Mouse (Mus musculus): ENCODE data around the gene Prx. TPM values are rescaled to one million over a fixed set of nuclear protein-coding genes. Genes with fewer than 3 reads are reported as not detected.

The Prx gene
- total RNA-seq, 2 experiments from 2014 or later: 0.38 to 0.39 TPM

GRCm38 (mm10) chr7:27560291-27560887 lies 61.3 kb downstream of the Prx start:
- no peak overlapping the region for H3K27ac ChIP-seq
- DNase-seq (ENCODE audit: low spot score in 2 of 2): no peak
- H3K4me3 ChIP-seq: no peak overlapping the region
- TF ChIP-seq CTCF (conservative IDR thresholded peaks at IDR 0.05): no peak

- no peak for DNase-seq (ENCODE audit: low spot score in 2 of 2)
- Histone ChIP-seq H3K4me3 (no peak overlapping the region), H3K27ac (no peak overlapping the region)
- TF ChIP-seq CTCF (conservative IDR thresholded peaks at IDR 0.05): no peak
Measured at GRCm38 (mm10) chr7:27560978-27561377, 61.9 kb downstream of the Prx start.

Other genes with a start within 250 kb of the Prx start
- gene Numbl, start 240.9 kb upstream of the Prx start, total RNA-seq (2021): 100 to 1,000 TPM; 135 to 148 TPM
- gene Ltbp4, start 161.6 kb upstream of the Prx start, total RNA-seq (2021): 10 to 100 TPM; 54.5 to 54.8 TPM
- gene Shkbp1, start 143.3 kb upstream of the Prx start, total RNA-seq (2021): 10 to 100 TPM; 29.4 to 42.9 TPM
- not detected for gene Gm20479, start 141.9 kb upstream of the Prx start, total RNA-seq (2021)
- 100 to 1,000 TPM; 147 TPM for gene Sptbn4, start 51.6 kb upstream of the Prx start, total RNA-seq (2021)
- 10 to 100 TPM; 17.5 to 18.1 TPM for gene Blvrb, start 51.3 kb upstream of the Prx start, total RNA-seq (2021)
- 1 to 10 TPM; 3.3 to 3.8 TPM for gene Sertad3, start 25.6 kb upstream of the Prx start, total RNA-seq (2021)
- 10 to 100 TPM in 1 of 2 experiments, 1 to 10 TPM in 1; 6.3 to 10.8 TPM for gene Sertad1, start 12.4 kb upstream of the Prx start, total RNA-seq (2021)
- gene Hipk4, start 23.9 kb downstream of the Prx start, total RNA-seq (2021): under 1 TPM in 1 of 2 experiments, not detected in 1; 0.15 TPM
- gene Pld3, start 53.9 kb downstream of the Prx start, total RNA-seq (2021): 100 to 1,000 TPM; 573 to 583 TPM
- gene 2310022A10Rik, start 53.9 kb downstream of the Prx start, total RNA-seq (2021): 10 to 100 TPM; 25.5 to 25.6 TPM
- 10 to 100 TPM; 87.0 to 99.1 TPM for gene Akt2, start 92.2 kb downstream of the Prx start, total RNA-seq (2021)
- 10 to 100 TPM; 42.6 to 47.5 TPM for gene Ttc9b, start 154.6 kb downstream of the Prx start, total RNA-seq (2021)
- 100 to 1,000 TPM; 180 TPM for gene Map3k10, start 175.3 kb downstream of the Prx start, total RNA-seq (2021)
- 10 to 100 TPM in 1 of 2 experiments, 1 to 10 TPM in 1; 10.0 TPM for gene Zfp607b, start 190.0 kb downstream of the Prx start, total RNA-seq (2021)
- gene Zfp60, start 232.1 kb downstream of the Prx start, total RNA-seq (2021): 10 to 100 TPM; 37.5 to 38.6 TPM

Measured in layer of hippocampus, adult 2 months (tissue).